ENCODE assay signal across 6 mouse cellular contexts in the genomic region with DNA sequence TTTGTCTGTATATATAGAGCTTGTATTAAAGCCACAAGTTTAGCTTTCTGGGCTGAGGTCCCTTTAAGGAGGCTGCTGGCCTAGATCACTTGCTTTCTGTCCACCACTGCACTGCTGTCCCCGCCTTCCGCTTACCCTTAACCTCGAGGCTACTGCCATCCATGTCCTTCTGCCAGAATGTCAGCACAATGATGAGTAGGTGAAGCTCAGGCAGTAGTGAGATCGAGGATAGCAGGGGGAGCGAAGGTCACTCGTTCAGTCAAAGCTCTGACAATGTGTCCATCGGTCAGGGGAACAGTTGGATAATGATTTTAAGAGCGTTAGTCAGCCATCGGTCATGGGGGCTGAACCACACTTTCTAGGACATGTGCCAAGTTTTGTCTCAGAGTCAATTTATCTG.
A peak's percentile ranks its signal among the peaks of the same experiment; 100 is the strongest.
DNase-seq lines count a peak whose midpoint lies in the region.

No protein-coding gene starts in this region.

- DNase-seq in 3134 (ENCODE audit: extremely low read depth, insufficient read length, low spot score): peak; percentile 7
- DNase-seq in adrenal gland, adult (ENCODE audit: inconsistent age in 2 of 2, low spot score in 1 of 2): peak; percentile 50 to 72
- DNase-seq in adrenal gland, adult 8-10 months: peak; percentile 63
- DNase-seq in adrenal gland, postnatal 14 days: peak; percentile 39
- peak; percentile 16 to 28 for DNase-seq in adrenal gland, postnatal 36 days
- peak; percentile 38 for DNase-seq in kidney, adult 9 months

Comparison
In these comparisons a context has a peak if more than half of its experiments do, and no peak if none do; other contexts are left out.
1. Peak in every context shown above with its lines: DNase-seq.
2. DNase-seq: peak in every context shown above with its lines; median percentile 63 in adrenal gland, adult 8-10 months; 61 in adrenal gland, adult; 39 in adrenal gland, postnatal 14 days; 38 in kidney, adult 9 months; 22 in adrenal gland, postnatal 36 days; 7 in 3134.